Mouse (Mus musculus): ENCODE data around the gene Ccdc155. TPM values are rescaled to one million over a fixed set of nuclear protein-coding genes. Genes with fewer than 3 reads are reported as not detected.

The Ccdc155 gene
- total RNA-seq, 1 experiment from 2014 or later: 0.22 TPM

- peak; percentile 9 for DNase-seq
Measured at GRCm38 (mm10) chr7:45144368-45145174, 60.1 kb downstream of the Ccdc155 start.

- DNase-seq: no peak
Measured at GRCm38 (mm10) chr7:45141914-45142313, 62.8 kb downstream of the Ccdc155 start.

GRCm38 (mm10) chr7:45141319-45141718, 63.4 kb downstream of the Ccdc155 start:
- DNase-seq: peak; percentile 4

- peak; percentile 79 for DNase-seq
Measured at GRCm38 (mm10) chr7:45139904-45140723, 64.6 kb downstream of the Ccdc155 start.

GRCm38 (mm10) chr7:45138403-45138802, 66.3 kb downstream of the Ccdc155 start:
- DNase-seq: no peak

- DNase-seq: no peak
Measured at GRCm38 (mm10) chr7:45137171-45138006, 67.3 kb downstream of the Ccdc155 start.

- DNase-seq: peak; percentile 97
Measured at GRCm38 (mm10) chr7:45135993-45136567, 68.6 kb downstream of the Ccdc155 start, which contains the start of the genes Gm45713 and Flt3l. Gm45713 (minus strand) TSS chr7:45136231. Flt3l (minus strand) TSS chr7:45136432.

GRCm38 (mm10) chr7:45135370-45135769, 69.3 kb downstream of the Ccdc155 start:
- DNase-seq: no peak

- peak; percentile 64 for DNase-seq
Measured at GRCm38 (mm10) chr7:45134544-45135026, 70.1 kb downstream of the Ccdc155 start.

Small RNA genes within 50 kb of the gene (microRNA-seq; reads per million reads assigned to microRNA genes)
- 0 reads per million in 2 experiments for gene Mir7055

Other genes with a start within 250 kb of the Ccdc155 start
- 9.6 and 12.4 TPM in 2 replicates for gene Cpt1c, start 230.0 kb downstream of the Ccdc155 start, total RNA-seq (2021)
- gene Prmt1, start 218.3 kb downstream of the Ccdc155 start, total RNA-seq (2021): 224 and 250 TPM in 2 replicates
- gene Irf3, start 207.2 kb downstream of the Ccdc155 start, total RNA-seq (2021): 95.1 and 108 TPM in 2 replicates
- 16.1 and 16.6 TPM in 2 replicates for gene Bcl2l12, start 206.2 kb downstream of the Ccdc155 start, total RNA-seq (2021)
- 76.3 and 77.2 TPM in 2 replicates for gene Scaf1, start 188.5 kb downstream of the Ccdc155 start, total RNA-seq (2021)
- 60.3 and 63.4 TPM in 2 replicates for gene Rras, start 186.9 kb downstream of the Ccdc155 start, total RNA-seq (2021)
- 42.6 and 44.6 TPM in 2 replicates for gene Prr12, start 152.0 kb downstream of the Ccdc155 start, total RNA-seq (2021)
- gene Nosip, start 142.5 kb downstream of the Ccdc155 start, total RNA-seq (2021): 41.6 and 47.5 TPM in 2 replicates
- 16.0 and 16.3 TPM in 2 replicates for gene Prrg2, start 142.2 kb downstream of the Ccdc155 start, total RNA-seq (2021)
- gene Rcn3, start 112.7 kb downstream of the Ccdc155 start, total RNA-seq (2021): 38.2 and 39.1 TPM in 2 replicates
- 138 and 152 TPM in 2 replicates for gene Fcgrt, start 101.0 kb downstream of the Ccdc155 start, total RNA-seq (2021)
- 1,189 and 1,386 TPM in 2 replicates for gene Rps11, start 80.5 kb downstream of the Ccdc155 start, total RNA-seq (2021)
- 1,693 and 2,079 TPM in 2 replicates for gene Rpl13a, start 76.1 kb downstream of the Ccdc155 start, total RNA-seq (2021)
- not detected in 2 replicates for gene Gm45713, start 68.7 kb downstream of the Ccdc155 start, total RNA-seq (2021)
- 13.3 and 25.0 TPM in 2 replicates for gene Flt3l, start 68.5 kb downstream of the Ccdc155 start, total RNA-seq (2021)
- gene Pih1d1, start 50.6 kb downstream of the Ccdc155 start, total RNA-seq (2021): 55.6 and 58.5 TPM in 2 replicates
- 59.8 and 59.9 TPM in 2 replicates for gene Aldh16a1, start 50.3 kb downstream of the Ccdc155 start, total RNA-seq (2021)
- gene Slc17a7, start 40.9 kb downstream of the Ccdc155 start, total RNA-seq (2021): 0.22 and 0.79 TPM in 2 replicates
- not detected in 2 replicates for gene Gfy, start 25.3 kb downstream of the Ccdc155 start, total RNA-seq (2021)
- not detected in 2 replicates for gene Pth2, start 23.9 kb downstream of the Ccdc155 start, total RNA-seq (2021)
- gene Dkkl1, start 7.3 kb upstream of the Ccdc155 start, total RNA-seq (2021): 0.98 TPM in 1 of 2 replicates, not detected in the other
- 17.8 and 19.2 TPM in 2 replicates for gene Tead2, start 10.9 kb upstream of the Ccdc155 start, total RNA-seq (2021)
- gene Cd37, start 34.2 kb upstream of the Ccdc155 start, total RNA-seq (2021): 7.3 and 40.7 TPM in 2 replicates
- gene Slc6a16, start 36.2 kb upstream of the Ccdc155 start, total RNA-seq (2021): not detected in 2 replicates
- not detected in 2 replicates for gene Slc6a21, start 72.6 kb upstream of the Ccdc155 start, total RNA-seq (2021)
- gene Trpm4, start 128.9 kb upstream of the Ccdc155 start, total RNA-seq (2021): 13.5 and 15.1 TPM in 2 replicates
- gene Hrc, start 130.4 kb upstream of the Ccdc155 start, total RNA-seq (2021): 0.15 and 0.45 TPM in 2 replicates
- 2.1 and 2.4 TPM in 2 replicates for gene Ppfia3, start 162.1 kb upstream of the Ccdc155 start, total RNA-seq (2021)
- gene Lin7b, start 165.7 kb upstream of the Ccdc155 start, total RNA-seq (2021): 1.2 and 1.4 TPM in 2 replicates
- 265 and 280 TPM in 2 replicates for gene Snrnp70, start 190.8 kb upstream of the Ccdc155 start, total RNA-seq (2021)
- not detected in 2 replicates for gene Kcna7, start 200.8 kb upstream of the Ccdc155 start, total RNA-seq (2021)
- gene Ntf5, start 208.8 kb upstream of the Ccdc155 start, total RNA-seq (2021): not detected in 2 replicates
- gene Lhb, start 215.9 kb upstream of the Ccdc155 start, total RNA-seq (2021): not detected in 2 replicates
- gene Gys1, start 230.0 kb upstream of the Ccdc155 start, total RNA-seq (2021): 55.4 and 62.8 TPM in 2 replicates
- 55.5 and 62.8 TPM in 2 replicates for gene Ruvbl2, start 233.2 kb upstream of the Ccdc155 start, total RNA-seq (2021)